Mouse (Mus musculus) MN1 (cell line): ENCODE measurements at regions not wholly inside any gene's neighbourhood (a gene's known extent, or its start where the extent isn't known, plus 50 kb on each side); places are given as distances from the start of the nearest gene placed in this dataset.
"Not testable (repeated sequence)": the region's sequence is repeated elsewhere in the genome, so short reads cannot be mapped to it uniquely, and the experiment has no call there.

ENCODE experiments used
- DNase-seq: peaks from one replicate; pipeline ENCODE4 v3.0.0-alpha.2; 2016; ENCODE audit warnings: low spot score

DNA sequence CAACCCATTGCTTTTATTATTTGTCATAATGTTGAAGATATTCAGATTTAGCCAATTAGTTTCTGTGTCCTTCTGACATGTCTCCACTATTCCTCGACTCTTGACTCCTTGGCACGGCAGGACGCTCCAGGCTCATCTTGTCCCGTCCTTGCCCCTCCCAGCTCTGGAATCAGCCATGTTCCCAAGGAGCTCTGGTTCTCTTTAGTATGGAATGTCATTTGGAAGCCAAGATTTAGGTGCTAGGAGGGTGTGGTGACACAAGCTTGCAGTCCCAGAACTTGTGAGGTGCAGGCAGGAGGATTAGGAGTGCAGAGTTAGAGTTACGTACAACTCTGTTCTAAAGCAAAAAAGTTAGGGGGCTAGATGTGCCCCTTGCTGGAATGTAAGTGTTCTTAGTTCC, 166.9 kb upstream of the Klf4 start:
- DNase-seq, result no peak

DNA sequence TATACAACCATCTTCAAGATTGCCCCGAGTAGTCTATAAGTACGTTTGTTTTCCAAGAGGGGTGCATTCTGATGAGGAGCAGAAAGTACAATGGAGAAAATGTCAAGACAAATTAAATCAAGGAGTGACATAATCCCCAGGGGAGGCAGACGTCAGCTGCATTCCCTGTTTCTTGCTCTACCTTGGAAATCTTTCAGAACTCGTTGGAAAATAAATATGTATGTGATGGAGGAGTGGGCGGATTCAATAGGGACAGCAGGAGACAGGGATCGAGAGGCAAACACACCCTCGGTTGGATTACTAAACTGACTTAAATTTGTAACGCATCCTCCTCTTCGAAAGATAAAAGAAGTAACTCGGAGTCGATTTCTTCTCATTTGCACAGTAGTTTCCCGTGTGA, 164.8 kb upstream of the Klf4 start:
- DNase-seq, result peak; percentile 58

DNA sequence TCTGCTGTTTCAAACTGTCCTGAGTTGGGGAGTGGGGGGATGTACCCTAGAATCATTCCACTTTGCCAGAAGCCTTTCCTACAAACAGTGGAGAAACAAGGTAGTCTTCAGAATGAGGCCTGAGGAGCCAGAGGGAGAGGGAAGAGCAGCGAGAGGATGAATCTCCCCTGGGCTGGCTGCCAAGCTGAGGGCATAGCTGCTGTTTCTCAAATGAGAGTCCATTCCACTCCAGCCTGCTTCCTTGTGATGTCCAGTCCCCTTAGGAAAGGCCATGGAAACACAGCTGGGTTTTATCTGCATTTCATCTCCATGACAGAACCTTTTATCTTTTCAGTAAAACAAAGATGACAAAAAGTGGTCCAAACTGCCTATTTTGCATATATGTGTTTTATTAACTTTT, 164.2 kb upstream of the Klf4 start:
- peak; percentile 80 for DNase-seq

DNA sequence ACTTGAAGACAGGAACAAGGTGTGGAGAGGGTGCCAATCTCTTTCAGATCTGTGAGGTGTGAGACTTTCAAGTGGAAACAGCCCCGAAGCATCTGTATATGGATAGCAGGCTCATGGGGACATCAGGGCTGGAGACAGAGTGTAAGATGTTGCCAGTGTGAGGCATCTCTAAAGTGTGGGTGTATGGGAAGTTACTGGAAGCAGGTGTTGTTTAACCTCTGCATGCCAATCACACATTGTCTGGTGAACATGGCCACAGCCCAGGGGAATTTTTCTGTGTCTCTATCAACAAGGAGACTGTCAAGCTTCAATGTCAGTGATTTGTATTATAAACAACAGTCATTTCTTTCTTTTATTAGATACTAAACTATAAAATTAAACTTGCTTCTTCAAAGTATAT, 163.0 kb upstream of the Klf4 start:
- DNase-seq, result no peak

DNA sequence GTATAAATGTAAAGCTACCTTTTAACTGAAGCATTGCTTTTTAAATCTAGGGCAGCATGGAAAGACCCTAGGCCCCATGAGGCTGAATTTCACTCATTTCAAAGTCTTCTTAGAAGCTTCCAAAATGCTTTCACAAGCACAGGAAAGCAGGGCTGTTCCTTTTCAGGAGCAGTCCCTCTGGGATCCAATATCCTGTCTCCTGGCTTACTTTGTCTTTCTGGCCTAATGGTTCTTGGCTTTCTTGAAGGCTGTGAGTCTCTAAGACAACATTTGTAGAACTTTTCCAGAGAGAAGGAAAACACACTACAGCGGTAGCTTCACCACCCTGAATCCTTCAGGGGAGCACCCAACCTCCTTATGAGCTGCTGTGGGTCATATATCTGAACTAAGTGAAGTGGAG, 157.2 kb upstream of the Klf4 start:
- no peak for DNase-seq

DNA sequence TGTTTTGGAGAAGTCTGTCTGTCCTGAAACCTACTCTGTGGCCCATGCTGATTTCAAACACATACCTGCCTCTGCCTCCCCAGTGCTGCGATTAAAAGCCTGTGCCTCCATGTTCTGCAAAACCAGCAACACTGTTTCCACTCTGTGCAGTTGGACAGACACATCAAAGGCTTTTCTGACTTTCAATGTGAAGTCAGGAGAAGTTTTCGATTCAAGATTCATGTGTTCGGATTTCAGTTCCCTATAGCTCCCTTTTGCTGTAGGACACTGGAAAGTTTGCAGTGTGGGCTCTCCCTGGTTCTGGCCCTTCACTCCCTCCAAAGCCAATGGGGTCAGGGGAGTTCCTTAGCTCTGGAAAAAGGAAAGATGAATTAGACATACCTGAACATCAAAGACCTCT, 154.5 kb upstream of the Klf4 start:
- DNase-seq, result no peak

DNA sequence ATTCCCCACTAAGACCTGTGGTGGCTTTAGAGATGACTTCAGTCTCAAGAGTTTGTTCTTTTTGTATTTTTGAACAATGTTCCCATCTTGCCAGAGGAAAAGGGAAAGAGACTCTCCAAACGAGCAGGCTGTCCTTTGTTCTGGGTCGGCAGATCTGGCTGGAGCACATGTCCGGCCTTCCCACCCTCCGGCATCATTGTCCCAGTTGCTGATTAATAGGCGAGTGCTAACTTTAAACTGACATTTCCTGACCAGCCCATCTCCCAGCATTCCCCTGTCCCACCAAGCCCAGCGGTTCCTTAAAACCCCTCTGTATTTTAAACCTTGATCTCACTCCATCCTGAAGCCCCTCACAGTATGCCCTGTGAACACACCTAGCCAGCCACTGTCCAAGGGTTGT, 140.0 kb upstream of the Klf4 start:
- DNase-seq, result no peak

DNA sequence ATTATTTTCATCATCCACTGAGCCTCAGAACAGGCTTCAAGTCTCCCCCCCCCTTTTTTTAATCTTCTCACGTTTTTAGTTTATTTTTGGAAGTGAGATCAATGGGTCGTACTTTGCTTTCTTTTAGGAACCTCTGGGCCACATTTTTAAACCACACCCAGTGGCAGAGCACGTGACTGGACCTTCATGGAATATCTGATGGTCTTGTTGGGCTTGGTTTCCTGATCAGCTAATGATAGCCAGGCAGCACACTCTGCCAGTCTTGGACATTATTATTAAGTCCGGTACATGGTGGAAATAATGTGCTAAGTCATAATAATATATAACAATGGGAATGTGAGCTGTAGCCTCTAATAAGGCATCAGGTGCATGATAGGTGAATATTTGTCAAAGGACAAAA, 138.0 kb upstream of the Klf4 start:
- no peak for DNase-seq

DNA sequence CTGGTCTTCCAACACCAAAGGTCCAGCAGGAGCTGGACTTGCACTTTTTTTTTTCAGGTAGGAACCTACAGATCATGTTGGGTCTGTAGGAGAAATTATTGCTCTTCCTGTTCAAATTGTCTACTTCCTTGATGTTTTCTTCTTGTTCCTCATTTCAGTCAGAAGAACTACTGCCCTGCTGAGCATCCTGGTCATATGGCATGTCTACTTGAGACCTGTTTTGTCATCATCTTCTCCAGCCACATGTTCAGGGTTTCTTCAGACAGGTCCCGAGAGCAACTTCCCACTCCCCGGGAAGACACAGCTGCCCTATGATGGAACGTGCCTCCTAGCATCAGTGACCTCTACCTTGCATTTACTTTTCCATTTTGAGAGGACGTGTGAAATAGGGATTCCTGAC, 132.6 kb upstream of the Klf4 start:
- no peak for DNase-seq

DNA sequence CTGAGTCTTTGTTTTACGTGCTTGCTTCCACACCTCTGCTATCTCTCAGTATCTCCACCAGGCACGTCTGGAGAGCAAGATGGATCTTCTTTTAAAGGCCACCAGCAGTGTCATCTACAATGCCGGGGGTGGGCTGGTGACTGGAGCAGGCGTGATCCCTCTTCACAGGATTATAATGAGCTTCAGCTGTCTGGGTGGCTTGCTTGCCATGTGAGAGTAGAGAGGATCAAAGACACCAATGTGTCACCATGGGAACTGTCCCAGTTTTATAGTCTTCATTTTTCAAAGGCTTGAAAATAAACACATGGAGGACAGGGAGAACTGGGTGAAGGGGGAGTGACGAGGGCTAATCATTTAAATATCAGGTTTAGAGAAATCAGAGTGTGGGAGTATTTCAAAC, 131.6 kb upstream of the Klf4 start:
- no peak for DNase-seq

DNA sequence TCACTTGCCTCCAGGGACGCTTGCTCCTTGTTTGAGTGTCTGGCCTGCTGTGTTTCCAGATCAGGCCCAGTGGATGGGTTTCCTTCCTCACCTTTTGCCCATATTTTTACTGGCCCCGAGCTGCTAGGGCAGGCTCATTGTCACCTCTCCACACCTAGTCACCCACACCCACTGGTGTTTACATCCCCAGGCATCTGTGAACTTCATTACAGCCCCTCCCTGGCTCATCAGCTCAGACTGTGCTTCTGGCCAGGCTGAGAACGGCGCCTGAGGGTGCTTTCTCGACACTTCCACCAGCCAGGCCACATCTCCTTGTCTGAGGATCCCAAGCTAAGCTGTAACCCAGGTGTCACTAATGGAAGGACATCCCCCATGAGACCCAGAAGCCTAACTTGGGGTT, 129.8 kb upstream of the Klf4 start:
- DNase-seq, result no peak

DNA sequence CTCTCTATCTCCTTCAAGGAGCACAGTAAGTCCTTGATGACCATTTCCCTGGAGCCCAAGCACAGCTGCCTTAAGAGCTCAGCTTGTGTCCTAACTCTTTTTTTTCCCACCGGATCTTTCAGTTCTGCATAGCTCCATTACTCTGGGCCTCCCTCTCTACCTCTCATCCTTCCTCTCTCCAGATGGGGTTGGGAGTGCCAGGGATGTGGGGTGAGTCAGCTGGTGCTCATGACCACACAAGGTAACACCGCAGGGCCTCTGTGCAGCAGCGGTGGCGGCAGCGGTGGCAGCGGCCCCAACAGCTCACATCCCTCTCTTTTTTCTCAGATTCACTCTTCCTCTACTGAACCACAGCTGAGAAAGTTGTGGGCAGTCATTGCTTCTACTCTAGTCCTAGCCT, 126.6 kb upstream of the Klf4 start:
- no peak for DNase-seq

DNA sequence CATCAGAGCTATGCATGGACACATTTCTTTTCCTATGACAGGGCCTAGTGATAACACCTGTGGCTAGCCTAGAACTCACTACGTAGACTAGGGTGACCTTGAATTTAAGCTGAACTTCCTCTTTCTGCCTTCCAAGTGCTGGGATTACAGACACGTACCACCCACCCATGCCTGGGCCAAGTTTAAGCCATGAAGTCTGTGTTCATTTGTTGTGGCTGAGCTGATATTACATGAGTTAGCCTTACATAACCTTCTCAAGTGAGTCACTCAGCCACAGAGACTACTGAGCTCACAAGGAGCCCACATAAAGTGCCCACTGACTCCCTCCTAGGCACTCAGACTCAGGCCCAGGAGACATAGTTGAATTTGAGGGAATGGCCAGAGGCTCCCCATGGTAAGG, 123.1 kb upstream of the Klf4 start:
- no peak for DNase-seq

DNA sequence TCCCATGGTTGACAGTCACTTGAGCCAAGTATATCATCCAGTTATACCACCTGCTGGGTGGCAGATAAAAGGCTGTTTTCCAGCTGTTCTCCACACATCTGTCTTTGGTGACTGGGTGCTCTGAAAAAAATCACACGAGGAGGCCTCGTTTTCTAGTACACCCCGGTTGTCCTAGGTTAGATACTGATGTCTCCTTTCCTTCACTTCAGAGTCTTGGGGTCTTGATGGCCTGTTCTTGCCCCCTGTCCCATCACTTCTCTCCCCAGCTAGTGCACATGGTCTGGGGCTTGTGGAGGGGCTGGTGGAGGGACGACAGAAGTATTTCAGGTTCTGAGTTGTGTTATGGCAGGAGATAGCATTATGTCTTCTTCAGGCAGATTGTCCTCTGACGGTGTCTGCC, 120.4 kb upstream of the Klf4 start:
- DNase-seq, result no peak

DNA sequence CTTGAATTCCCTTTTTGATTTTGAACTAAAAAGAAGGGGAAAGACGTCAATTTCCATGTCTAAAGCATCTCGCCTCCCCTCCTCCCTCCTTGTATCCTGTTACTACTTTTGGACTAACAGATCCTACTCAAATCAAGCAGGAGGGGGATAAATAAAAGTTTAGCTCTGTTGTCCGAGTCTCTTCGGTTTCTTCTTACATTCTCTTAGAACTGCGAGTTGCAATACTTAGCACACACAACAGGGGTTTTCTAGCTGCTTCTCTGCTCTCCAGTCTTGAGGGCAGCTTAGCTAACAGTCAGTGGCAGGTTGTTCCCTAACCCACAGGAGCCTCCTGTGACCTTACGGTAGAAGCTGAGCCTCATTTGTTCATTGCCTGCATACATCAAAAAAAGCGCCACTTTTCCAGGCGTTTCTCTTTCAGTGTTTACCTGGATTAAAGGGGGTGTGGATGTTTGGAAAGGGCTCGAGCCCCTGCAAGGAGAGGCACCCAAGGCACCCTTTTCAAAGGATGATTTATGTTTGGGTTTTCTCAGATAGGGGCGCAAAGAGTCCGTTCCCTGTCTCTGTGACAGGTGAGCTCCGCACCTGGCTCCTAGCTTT, 119.6 kb upstream of the Klf4 start:
- peak; percentile 56 for DNase-seq

DNA sequence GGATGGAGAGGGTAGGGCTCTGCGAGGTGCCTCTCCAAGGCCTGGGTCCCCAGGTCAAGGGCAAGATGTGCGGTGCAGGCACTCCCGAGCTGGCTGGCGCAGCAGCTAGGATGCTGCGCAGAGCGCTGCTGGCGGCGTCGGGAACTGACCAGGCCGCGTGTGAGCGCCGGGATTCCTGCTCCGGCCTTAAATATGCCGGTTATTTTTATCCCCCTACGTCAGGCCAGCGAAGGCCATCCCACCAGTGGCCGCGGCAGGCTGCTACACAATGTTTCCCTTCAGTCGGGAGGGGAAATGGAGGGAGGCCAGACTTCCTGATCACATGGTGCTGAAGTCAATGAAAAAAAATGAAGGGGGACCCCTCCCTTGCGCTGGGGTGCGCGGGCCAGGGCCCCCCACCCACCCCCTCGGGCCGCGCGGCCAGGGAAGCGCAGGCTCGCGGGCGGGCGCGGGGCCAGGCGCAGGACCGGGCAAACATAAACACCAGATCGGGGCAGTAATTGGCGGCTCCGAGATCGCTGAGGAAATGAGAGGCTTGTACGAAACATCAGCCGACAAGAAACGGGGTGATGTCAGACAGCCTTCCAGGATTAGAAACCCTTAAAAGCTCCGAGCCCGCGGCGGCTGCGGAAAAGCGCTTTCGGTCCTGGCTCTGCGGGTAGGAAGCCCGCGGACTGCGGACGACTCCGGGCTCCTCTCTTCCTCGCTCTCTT, 118.9 kb upstream of the Klf4 start:
- DNase-seq, result peak; percentile 91

DNA sequence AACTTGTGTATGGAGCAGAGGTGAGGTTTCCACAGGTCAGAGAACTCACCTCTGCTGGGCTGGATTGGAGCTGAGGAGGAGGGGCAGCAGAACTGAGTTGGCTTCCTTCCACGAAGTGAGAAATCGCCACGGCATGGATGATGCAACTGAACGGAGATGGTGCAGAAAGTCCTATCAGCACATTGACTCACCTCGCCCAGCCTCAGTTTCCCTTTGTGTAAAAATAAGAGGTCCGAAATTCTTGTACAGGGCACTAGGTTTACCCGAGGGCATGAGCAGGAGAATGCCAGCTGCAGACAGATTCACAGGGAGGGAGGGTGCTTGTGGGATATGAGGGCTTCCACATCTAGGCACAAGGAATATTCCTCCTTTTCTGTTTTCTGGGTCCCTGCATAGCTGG, 117.9 kb upstream of the Klf4 start:
- DNase-seq, result peak; percentile 61

DNA sequence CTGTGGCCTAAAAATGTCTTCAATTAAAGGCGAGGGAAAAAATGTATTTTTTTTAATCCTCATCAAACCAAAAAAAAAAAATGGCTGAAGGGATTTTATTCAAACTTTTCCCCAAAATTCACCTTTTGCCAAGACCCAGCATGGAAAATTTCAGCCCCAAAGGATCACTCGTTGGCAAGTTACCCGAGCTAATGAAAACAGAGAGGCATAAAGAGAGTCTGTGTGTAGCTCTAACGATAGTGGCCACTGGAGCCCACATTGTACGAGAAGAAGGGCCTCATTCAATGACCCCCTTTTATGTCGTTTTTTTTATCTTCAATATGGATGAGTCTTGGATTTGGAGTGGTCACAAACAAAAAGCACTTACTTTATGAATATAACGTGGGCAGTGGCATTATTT, 116.1 kb upstream of the Klf4 start:
- DNase-seq, result no peak

DNA sequence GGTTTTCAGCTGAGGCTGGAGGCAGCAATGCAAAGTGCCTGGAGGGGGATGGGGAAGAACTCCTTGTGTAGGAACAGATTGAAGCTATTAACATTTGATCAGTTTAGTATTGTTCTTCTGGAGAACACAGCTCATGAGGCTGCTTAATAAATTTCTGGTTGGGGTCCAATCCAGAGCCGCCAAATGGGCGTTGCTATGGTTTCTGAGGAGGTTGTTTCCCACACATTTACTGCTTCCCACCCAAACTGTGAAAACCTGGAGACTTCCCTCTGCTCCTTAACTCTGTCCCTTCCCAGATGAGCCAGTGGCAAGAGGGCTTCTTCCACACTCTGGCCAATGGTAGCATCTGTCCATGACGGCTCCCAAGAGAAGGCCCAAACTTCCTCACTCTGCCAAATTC, 113.2 kb upstream of the Klf4 start:
- DNase-seq, result no peak

DNA sequence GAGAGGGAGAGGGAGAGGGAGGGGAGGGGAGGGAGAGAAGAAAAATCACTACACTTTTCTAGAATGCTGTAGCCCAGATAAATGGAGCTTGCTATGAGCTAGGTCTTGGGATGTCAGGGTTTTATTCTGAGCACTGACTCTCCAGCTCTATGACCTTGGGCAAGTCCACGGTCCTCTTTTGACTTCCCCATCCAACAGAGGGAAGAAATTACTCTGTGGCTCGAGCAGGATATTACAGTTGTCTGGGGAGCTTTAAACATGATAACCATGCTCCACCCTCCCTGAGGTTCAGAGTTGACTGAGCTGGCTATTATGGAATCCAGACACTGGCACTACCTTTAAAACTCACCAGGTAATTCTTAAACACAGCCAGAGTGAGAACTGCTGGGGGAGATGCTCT, 112.6 kb upstream of the Klf4 start:
- DNase-seq, result no peak

DNA sequence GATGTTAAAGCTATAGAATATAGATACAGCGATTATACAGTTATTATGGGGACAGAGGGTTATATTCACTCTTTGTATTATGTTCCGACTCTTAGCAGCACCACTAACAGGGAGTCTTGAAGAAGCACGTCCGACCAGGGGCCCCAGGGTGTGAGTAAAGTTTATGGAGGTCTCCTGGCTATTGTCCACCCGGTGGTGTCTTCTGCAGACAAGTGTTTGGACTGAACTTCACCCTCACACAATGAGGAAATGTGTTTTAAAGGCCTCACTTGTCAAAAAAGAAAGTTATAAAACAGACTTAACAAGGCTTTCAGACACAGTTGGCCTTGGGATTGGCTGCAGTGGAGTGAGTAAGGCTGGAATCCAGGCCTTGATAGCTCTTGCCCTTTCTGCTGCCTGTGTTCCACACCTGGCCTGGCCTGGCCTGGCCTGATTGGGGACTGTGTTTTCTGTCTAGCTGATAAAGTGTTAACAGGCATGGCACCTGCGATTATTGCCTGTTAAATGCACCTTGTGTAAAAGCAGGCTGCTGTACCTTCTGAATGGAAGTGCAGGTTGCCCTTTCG, 102.8 kb upstream of the Klf4 start:
- no peak for DNase-seq

DNA sequence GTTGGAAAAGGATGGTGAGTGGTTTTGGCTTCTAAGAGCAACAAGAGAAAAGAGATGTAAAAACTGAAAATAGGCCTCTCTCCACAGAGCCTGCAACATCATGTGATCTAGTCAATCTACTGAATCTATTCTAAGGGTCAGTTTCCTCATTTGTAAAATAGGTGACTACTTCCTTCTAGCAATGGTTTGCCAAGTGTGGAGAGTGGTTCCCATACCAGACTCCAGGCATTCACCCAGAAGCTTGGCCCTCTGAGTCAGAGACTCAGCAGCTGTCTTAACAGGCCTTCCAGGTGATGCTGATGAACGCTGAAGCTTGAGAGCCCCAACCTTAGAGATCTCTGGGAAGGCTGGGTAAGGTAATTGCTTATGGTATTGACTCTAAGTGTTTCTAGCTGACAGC, 98.9 kb upstream of the Klf4 start:
- DNase-seq, result no peak

DNA sequence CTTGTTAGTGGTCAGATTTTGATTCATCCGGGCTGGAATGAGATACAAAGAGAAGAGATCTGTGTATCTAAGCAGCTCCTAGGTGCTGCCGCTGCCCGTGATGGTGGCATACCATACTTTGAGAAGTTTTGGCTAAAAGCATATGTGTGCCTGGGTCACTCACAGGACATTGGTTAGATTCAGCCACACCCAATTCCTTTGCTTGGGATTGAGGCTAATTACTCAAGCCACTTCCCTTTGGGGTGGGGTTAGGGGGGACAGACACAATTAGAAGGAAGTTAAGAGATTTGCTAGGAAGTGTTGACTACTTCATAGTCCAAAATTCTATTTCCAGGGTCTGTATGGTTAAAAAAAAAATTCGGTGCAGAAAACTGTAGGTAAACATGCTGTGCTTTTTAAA, 97.9 kb upstream of the Klf4 start:
- DNase-seq, result not testable (repeated sequence)

DNA sequence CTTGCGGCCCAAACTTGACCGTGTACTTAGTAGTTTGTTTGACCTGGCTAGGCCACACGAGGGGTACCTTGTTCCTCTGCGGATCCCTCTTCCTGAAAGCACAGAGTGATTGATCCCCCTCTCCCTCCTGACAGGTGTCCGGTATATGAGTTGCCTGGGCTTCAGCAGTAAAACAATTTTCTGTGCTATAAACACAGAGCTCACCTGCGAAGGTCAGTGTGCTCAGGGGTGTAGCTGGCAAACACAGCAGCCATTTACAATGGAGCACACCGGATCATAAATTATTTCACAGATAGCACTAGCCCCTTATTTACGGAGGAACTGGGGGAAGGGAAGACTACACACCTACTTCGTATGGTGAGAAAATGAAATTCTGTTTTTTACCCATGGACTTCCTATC, 92.5 kb upstream of the Klf4 start:
- DNase-seq, result no peak
